Mouse (Mus musculus): ENCODE results near the gene Tcf7l2.

Gene Tcf7l2

DNA sequence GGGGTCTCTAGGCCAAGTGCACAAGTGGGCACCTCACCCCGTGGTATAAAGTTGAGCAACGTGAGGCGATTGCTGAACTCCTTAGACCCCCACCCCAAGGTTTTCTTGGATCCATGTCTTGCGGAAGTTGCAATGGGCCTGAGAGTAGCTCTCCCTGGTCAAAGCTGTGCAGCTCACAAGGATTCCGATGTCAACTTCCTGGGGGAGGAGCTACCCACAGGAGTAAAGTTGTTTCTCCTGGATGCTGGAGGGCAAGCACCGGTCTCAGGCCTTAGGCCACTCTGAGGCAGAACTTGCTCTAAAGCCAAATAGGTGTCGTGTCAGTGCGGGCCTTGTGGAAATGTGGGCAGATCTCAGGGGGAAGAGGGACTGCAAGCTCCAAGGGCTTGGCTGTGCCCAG lies 12.2 kb upstream of the Tcf7l2 start:
- no peak for DNase-seq (ENCODE audit: extremely low read depth, low read depth)

DNA sequence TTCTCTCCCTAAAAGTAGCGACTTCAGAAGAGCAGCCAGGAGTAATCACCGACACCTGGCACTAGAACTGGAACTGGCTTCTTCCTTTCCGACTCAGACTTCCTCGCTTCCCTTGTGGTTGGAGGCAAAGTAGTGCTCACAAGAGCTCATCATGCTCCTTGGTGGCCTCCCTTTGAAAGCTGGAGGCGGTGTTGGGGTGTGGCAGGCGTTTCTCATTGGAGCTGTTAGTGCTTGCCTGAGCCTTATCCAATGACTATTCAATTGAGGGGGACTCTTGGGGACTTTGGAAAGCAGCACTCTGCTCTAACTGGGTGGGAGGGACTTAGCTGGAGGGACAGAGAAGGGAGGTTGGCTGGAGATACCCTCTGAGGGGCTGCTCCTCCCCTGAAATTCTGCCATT lies 9.1 kb upstream of the Tcf7l2 start:
- peak; percentile 15 for DNase-seq (ENCODE audit: extremely low read depth, low read depth)

DNA sequence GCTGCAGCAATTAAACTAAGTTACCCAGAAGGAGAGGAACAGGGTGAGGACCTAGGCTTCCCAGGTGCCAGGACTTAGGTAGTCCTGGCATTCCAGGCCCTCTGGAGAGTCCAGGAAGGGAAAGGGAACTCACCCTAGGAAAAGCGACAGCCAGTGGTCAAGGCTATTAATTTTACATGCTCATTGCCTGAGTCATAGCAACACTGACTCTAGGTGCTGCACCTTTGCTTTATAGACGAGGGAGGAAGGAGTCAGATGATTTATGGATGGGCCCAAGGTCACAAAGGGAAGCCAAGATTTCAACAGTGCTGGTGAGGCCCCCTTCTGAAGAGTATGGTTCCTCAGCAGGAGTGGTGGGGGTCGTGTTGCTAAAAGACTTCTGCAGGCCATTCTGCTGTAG lies 8.6 kb upstream of the Tcf7l2 start:
- DNase-seq (ENCODE audit: extremely low read depth, low read depth): no peak

DNA sequence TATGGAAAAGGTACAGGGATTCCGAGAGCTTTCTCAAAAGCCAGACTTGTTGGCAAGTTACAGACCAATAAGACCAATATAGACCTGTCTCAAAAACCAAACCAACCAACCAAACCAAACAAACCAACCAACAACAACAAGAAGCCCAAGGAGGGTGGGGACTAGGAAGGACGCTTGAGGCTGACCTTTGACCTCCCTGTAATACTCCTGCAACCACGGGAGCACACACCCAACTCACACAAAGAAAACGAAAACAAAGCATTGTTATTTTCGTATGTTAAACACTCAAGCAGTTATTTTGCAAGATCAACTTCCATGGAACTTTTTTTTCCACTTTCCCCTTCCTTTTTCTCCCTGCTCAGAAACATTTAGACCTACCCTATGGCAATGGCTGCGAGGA lies 5.6 kb upstream of the Tcf7l2 start:
- no peak for DNase-seq (ENCODE audit: extremely low read depth, low read depth)

DNA sequence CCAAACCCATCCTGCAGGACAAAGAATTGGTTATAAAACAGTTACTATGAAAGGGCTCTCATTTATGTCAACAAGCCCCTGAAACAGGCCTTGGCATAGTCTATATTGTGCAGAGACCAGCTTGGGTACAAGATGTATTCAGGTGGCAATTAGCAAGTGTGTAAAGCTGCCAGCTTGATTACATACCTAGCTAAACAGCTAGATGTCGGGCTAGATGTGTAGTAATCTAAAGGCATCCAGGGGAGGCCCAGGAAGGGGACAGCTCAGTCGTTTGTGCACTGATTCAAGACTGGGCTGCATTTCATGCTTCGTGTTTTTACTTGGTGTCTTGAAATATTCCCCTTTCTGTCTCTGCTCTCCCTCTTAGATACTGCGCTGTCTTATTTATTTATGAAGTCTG lies 1.9 kb upstream of the Tcf7l2 start:
- no peak for DNase-seq (ENCODE audit: extremely low read depth, low read depth)

DNA sequence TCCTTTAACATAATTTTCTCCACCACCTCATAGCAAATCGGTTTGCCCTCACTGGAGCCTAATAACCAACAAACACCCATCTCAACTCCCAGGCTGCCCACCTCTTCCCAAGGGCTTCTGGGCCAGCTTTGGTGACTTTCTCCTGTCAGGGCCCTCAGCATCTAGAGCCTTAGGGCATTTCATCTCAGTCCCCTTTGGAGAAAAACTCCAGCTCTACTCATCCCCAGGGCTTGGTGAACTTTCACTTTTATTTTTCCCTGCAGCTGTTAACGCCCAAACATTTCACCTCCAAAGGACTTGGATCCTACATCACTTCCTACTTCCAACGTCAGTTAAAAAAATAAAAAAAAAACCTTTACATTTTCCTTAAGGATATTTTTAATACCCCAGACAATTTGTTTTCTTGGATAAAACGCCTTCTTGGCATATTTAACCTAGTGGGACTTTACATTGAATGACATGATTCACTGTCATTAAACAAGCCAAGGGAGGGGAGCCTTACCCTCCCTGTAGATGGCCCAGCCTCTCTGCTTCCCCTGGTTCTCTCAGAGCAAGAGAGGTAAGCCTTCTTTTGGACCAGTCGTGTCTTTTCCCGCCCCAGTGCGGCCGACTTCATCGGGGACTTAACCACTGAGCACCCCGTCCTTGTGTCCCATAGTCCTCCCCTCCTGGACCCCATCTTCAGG lies 724 bp upstream of the Tcf7l2 start:
- DNase-seq (ENCODE audit: extremely low read depth, low read depth): no peak

DNA sequence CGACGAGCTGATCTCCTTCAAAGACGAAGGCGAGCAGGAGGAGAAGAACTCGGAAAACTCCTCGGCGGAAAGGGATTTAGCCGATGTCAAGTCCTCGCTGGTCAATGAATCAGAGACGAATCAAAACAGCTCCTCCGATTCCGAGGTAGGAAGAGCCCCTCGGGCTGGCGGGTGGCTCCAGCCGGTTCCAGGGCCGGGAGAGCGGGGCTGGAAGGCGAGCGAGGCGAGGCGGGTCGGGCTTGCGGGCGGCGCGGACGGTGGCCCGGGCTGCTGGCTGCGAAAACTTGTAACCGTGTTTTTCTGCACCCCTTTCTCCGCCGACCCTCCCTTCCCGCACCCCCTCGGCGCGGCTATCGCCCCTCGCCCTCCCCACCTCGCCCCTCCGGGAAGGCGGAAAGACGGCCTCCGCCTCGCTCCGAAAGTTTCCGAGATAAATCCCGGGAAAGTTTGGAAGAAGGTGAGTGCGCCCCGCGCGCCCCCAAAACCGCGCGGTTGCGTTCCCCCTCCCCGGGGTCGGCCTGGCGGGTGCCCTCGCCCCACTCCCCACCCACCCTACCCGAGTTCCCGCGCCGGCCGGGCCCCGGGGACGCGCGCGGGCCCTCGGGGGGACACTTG lies 873 bp downstream of the Tcf7l2 start:
- no peak for DNase-seq (ENCODE audit: extremely low read depth, low read depth)

DNA sequence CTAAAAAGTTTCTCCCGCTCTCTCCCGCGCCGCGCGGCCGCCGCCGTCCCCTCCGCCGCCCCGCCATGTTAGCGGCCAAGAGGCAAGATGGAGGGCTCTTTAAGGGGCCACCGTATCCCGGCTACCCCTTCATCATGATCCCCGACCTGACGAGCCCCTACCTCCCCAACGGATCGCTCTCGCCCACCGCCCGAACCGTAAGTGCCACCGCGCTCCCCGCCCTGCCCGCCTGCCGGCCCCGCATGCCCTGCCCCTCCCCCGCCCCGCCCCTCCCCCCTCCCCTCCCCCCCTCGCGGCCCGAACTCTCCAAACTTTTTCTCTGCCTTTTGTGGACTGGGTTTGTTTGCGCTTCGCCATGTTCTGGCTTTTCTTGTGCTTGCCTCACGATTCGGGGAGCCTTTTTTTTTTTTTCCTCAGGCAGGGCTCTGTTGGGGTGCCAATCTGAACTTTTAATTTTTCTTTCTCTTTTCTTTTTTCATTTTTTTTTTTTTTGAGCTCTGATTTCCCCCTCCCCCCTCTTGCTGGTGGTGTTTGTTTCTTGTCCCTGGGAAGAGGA lies 1.5 kb downstream of the Tcf7l2 start:
- no peak for DNase-seq (ENCODE audit: extremely low read depth, low read depth)

DNA sequence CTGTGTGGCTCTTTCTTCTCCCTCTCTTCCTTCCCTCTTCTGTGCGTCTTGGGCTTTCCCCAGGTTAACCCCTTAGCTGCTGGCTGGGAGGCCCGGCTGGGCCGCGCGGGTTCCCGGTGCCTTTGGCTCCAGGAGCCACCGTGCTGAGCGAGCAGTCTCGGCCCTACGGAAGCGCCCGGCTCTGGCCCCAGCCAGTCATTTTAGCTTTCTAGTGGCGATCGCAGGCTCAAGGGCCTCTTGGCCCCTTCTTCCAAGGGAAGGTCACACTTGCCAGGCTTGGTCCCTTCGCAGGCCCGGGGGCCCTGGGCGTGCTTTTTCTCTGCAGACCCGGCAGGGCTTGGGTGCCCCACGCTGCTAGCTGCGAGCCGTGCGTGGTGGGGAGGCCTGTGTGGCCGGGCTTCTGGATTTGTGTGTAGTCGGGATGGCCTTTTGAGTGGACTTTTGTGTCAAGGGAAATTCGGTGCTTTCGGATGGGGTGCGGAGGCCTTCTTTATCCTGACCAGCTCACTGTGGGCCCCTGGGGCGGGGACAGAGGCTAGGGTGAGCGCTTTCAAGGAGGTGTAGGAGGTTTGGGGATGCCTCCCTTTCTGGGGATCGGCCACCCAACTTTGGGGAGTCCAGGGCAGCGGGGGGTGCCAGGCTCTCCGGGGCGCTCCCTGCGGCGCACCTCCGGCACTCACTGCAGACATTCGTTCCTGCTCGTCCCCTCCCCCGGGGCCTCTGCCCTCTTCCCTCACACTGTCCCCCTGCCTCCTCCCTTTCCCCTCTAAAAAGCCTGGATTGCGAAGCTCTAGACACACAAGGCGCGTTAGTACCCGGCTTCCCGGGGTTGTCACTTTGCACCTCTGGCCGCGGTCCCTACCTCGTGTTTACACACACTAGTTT lies 2.2 kb downstream of the Tcf7l2 start:
- DNase-seq (ENCODE audit: extremely low read depth, low read depth): no peak

DNA sequence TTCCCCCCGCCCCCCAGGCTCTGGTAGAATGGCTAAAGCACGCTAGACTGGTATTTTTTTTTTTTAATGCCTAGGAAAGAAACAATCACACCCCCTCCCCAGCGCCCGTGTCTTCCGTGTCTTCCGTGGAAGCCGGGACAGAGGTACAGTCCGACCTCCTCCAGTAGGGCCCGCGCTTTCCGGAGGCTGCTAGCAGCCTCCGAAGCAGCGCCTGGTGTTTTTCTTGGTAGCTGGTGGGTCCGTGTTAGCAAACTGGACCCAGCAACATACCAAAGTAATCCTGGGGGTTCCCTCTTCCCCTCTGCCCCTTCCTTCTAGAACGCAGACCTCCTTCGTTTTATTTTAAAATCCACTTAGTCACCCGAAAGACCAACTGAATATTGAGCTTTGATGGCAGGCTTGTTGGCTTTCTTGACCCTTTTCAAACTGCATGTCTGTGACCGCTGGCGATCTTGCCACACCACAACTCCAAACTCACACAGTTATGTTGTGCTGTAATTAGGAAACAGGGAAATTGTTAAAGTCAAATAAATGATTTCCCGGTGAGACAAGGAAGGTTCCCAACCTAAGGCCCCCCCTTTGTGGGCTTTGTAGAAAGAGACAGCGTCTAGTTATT lies 3.1 kb downstream of the Tcf7l2 start:
- no peak for DNase-seq (ENCODE audit: extremely low read depth, low read depth)

DNA sequence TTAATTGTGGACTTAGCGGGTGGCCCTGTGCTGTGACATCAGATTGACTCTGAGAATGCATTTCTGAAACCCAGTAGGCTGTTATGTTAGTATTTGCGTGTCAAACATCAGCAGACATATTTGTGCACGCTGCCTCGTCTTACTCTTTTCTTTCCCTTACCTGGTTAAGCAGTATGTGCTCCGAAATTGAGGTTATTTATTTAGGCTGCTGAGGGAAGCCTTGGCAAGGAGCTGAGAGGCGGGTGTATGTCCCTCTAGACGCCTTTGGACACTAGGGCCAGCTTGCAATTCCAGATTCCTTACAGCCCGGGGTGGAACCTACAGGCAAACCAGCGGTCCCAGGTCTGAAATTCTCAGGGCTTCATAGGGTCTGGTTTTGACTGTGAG lies 3.6 kb downstream of the Tcf7l2 start:
- no peak for DNase-seq (ENCODE audit: extremely low read depth, low read depth)

DNA sequence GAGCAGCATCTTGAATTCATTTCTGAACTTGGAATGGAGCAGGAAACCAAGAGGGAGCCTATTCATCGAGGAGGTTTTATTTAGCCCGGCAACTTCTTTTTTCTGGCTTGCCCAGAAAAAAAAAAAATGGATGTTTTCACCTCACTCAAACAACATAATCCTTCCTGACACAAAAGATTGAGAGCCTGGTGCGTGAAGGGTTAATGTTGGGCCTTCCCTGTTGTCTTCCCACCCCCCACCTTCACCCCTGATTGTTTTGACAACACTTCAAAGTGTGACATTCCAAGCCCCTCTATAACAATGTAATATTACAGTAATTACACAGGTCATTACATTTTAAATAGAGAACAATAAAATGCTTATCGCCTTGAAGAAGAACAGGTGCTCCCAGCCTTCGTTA lies 4.6 kb downstream of the Tcf7l2 start:
- no peak for DNase-seq (ENCODE audit: extremely low read depth, low read depth)

DNA sequence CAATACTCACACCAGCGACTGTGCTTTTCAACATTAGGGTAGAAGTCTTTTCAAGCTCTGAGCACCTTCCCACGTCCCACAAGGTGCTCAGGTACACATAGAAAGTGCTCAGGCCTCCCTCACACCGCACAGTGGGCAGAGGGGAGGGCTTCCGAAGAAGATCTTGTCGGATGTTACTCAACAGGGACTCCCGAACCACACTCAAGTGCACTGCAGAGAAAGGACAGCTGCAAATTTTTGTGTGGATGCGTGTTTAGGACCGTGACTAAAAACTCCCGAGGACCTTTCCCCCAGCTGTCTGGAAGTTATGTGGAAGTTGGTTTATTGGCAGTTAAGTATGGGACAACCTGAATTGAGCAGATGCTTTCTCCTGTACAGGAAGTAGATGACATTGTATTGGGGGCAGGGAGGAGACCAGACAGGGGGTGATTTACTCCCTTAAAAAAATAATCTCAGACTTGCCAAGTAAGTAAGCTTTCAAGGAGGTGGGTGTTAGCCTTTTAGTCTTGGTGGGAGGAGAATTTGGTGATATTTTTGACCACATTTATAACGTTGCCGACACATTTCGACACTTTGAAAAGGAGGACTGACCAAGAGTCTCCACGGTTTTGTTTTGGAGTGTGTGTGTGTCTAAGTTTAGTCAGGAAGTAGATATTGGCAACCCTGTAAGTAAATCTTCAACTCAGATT lies 5.8 kb downstream of the Tcf7l2 start:
- DNase-seq (ENCODE audit: extremely low read depth, low read depth): no peak

DNA sequence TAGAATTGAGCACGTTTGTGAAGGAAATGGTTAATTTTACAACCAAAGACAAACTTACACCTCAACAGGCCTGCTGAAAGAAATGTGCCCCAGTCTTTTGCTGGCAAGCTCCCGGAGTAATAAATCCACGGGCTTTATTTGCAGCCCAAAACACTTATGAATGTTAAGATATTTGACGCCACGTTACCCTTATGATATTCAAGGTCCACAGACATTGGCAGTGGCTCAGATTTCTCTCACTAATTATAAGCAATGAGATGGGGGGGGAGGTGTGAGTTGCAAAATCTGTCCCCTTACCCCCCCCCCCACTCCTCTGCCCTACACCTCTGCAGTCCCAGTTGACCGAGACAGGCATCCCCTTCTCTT lies 6.3 kb downstream of the Tcf7l2 start:
- DNase-seq (ENCODE audit: extremely low read depth, low read depth): no peak

DNA sequence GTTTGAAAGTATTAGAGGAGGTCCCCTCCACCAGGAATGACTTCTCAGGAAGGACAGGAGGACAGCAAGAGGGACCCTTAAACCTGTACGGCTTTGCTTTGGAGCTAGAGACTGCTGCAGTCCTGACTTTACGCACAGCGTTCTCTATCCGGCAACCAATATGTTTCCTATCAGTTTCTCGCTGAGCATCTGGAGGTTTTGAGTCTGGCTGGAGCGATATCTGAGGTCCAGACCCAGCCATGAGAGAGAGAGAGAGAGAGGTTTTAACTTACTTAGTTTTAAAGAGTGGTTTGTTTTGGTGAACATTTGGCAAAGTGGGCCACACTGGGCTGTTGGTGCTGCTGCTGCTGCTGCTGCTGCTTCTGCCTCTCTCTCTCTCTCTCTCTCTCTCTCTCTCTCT lies 7.2 kb downstream of the Tcf7l2 start:
- DNase-seq (ENCODE audit: extremely low read depth, low read depth): no peak

DNA sequence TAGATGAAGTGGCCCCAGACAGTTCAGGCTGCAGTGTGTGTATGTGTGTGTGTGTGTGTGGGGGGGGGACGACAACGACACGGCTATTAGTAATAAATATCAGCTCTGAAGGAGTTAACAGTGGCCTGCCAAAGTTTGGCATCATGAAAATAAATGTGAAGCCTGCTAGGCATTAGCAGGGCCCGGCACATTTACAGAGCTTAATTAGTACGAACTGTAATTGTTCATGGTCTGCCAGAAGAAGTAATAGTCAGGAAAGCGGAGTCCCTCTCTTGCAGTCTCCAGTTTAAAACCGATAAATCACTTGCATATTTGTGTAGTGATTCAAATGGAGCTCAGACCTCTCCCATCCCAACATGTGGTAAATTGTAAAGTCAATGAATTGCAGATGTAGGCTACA lies 7.9 kb downstream of the Tcf7l2 start:
- no peak for DNase-seq (ENCODE audit: extremely low read depth, low read depth)

DNA sequence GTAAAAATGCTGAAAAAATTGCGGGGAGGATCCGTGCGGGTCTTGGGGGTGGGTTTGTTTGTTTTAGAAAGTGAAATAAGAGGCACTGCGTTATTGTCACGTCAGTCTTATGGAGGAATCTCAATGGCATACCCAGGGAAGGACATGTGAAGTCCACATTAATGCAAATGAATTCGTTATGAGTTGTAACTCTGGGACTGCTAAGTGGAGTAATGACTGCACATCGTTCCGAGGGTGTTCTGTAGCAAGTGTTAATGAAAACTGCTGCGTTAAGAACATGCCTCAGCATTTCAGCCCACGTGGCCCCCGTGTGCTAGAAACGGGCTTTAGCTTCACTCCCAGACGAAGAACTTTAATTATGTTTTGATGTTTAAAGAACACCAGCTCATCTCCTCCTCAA lies 8.4 kb downstream of the Tcf7l2 start:
- no peak for DNase-seq (ENCODE audit: extremely low read depth, low read depth)

DNA sequence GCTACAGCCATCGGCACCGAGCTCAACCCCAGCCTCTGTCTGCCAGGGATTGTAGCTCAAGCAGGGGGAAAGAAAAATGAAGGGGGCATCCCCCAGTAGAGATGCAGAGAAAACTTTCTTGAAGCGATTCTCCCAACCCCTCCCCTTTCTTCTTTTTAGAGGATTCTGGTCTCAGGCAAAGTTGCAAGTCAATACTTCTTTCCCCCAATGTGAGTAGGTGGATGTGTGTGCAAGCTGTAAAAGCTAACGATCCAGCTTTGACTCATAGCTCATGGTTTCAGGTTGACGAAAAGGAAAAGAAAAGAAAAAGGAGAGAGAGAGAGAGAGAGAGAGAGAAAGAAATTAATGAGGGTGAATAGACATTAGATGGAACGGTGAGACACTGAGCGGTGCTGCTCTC lies 8.8 kb downstream of the Tcf7l2 start:
- DNase-seq (ENCODE audit: extremely low read depth, low read depth): no peak

DNA sequence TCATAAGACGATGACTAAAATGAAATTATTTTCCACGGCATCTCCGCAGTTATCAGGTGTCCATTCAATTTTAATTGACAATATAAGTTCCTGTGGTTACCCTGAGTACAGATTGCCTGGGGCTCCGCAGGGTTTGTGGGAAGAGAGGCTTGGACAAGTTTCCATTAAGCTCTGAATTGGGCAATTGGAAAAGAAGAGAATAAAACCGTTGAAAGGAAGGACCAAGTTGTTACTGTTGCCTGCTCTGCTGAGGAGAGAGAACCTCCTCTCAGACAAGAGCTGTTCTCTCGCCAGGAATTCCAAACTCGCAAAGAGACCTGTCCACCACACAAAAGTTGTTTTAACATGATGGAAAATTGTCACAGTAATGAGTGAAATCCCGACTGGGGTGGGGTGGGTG lies 11.2 kb downstream of the Tcf7l2 start:
- DNase-seq (ENCODE audit: extremely low read depth, low read depth): no peak

DNA sequence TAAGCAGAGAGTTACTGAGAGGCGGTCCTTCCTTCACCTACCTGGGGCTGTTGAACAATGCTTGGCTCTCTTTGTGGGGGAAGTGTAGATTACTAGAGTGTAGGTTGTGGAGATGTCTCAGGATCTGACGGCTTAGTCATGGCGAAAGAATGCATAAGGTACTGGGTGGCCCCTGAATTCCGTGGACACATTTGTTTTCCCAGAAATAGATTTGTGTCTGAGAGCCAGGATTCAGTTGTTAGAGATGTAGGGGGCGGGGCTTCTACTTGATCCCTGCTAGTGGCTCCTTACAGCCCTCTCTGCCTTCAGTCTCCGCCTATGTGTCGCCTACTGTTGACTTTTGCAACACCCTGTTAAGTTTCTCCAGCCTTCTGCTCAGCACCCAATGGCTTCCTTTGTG lies 12.7 kb downstream of the Tcf7l2 start:
- DNase-seq (ENCODE audit: extremely low read depth, low read depth): no peak

DNA sequence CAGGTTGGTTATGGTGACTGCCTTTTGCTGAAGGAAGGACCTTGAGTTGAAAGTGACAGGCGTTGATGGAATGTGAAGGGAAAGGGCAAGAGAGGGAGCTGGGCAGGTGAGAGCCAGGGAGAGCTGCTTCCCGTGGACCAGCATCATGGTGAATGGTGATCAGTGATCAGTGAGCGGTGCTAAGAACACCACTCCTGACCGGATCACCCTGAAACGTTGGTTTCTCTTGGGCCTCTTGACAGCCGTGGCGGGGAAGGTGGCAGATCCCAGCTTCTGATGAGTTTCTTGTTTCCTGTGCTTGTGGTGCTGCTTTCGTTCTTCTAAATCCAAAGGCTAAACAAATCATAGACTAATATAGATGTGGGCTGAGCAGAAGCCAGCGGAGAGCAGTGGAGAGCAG lies 13.8 kb downstream of the Tcf7l2 start:
- DNase-seq (ENCODE audit: extremely low read depth, low read depth): no peak
